11 mouse cellular contexts compared by ENCODE assay signal in the genomic region with DNA sequence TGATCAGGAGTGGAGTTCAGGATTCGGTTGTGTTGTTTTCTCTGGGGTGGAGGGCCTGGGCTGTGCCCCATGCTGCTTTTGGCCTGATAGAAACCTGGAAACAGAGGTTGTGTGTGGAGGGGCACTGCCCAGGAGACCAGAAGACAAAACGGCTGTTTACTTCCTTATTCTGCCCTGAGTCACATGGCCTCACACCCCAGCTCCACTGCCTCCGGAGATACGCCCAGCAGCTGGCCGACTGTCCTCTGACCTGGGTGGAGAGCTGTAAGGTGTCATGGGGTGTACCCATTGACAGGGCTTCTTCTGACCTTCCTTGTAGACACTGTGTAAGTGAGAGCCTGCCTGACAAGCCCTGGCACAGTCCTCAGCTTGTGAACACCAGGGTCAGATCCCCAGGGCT. TPM values are rescaled to one million over a fixed set of nuclear protein-coding genes. Genes with fewer than 3 reads are reported as not detected.
DNase-seq lines count a peak whose midpoint lies in the region; ATAC-seq and TF ChIP-seq lines count a peak whose summit lies in the region.
"Had no signal": no experiment of that assay in that cellular context is flagged by ENCODE, and none has a peak within 500 bp of the region (broad histone marks: within the 10 kb centered on the region; RNA-seq: fewer than 3 reads in every experiment).

No protein-coding gene starts in this region.

- WGBS in heart, embryonic 16.5 days = 68% methylated on average over 5 of the region's 5 CpGs
- 71% methylated on average over 5 of the region's 5 CpGs for WGBS in heart, embryonic 12.5 days
- 70% methylated on average over 5 of the region's 5 CpGs for WGBS in kidney, postnatal 0 days
- 82% methylated on average over 5 of the region's 5 CpGs for WGBS in forebrain, embryonic 15.5 days

- no peak for TF ChIP-seq POLR2A in ES-Bruce4 (IDR thresholded peaks at IDR 0.05; ENCODE audit: insufficient read depth, low read length)

- no peak overlapping the region for H3K4me3 ChIP-seq in heart, embryonic 16.5 days (ENCODE audit: low read length)
- H3K4me3 ChIP-seq in heart, embryonic 12.5 days = no peak overlapping the region
- no peak overlapping the region for H3K4me3 ChIP-seq in ES-Bruce4 (ENCODE audit: low read depth, low read length)
- no peak overlapping the region for H3K4me3 ChIP-seq in kidney, postnatal 0 days (replicated peaks; ENCODE audit: low read depth, low read length)
- no peak overlapping the region for H3K4me3 ChIP-seq in forebrain, embryonic 15.5 days
- H3K4me3 ChIP-seq: forebrain, embryonic 12.5 days; liver, embryonic 15.5 days had no signal

- no peak overlapping the region for H3K9ac ChIP-seq in heart, embryonic 16.5 days (ENCODE audit: low read length)
- H3K9ac ChIP-seq in heart, embryonic 12.5 days = no peak overlapping the region
- no peak overlapping the region for H3K9ac ChIP-seq in ES-Bruce4 (ENCODE audit: low read depth, poor library complexity, severe bottlenecking)
- H3K9ac ChIP-seq in kidney, postnatal 0 days (ENCODE audit: low read depth, low read length) = no peak overlapping the region
- no peak overlapping the region for H3K9ac ChIP-seq in forebrain, embryonic 15.5 days (replicated peaks)
- H3K9ac ChIP-seq: forebrain, embryonic 12.5 days; liver, embryonic 15.5 days had no signal

- no peaks in the 10 kb centered on the region for H3K27me3 ChIP-seq in heart, embryonic 16.5 days (ENCODE audit: control insufficient read depth, insufficient read depth, low read length)
- H3K27me3 ChIP-seq in heart, embryonic 12.5 days (replicated peaks) = no peaks in the 10 kb centered on the region
- no peaks in the 10 kb centered on the region for H3K27me3 ChIP-seq in ES-Bruce4 (ENCODE audit: control insufficient read depth, insufficient read depth, low read length, poor library complexity, severe bottlenecking)
- no peaks in the 10 kb centered on the region for H3K27me3 ChIP-seq in kidney, postnatal 0 days (ENCODE audit: insufficient read depth, low read length)
- no peaks in the 10 kb centered on the region for H3K27me3 ChIP-seq in forebrain, embryonic 15.5 days
- H3K27me3 ChIP-seq: forebrain, embryonic 12.5 days; liver, embryonic 15.5 days had no signal

- no peaks in the 10 kb centered on the region for H3K4me1 ChIP-seq in heart, embryonic 16.5 days (ENCODE audit: control insufficient read depth, insufficient read depth, low read length)
- peaks cover 4% of the 10 kb centered on the region for H3K4me1 ChIP-seq in heart, embryonic 12.5 days (replicated peaks)
- H3K4me1 ChIP-seq in ES-Bruce4 (ENCODE audit: control insufficient read depth, insufficient read depth, low read length) = no peaks in the 10 kb centered on the region
- no peaks in the 10 kb centered on the region for H3K4me1 ChIP-seq in kidney, postnatal 0 days (replicated peaks; ENCODE audit: insufficient read depth, low read length)
- no peaks in the 10 kb centered on the region for H3K4me1 ChIP-seq in forebrain, embryonic 15.5 days
- H3K4me1 ChIP-seq: forebrain, embryonic 12.5 days; liver, embryonic 15.5 days had no signal

- no peak for TF ChIP-seq CTCF in ES-Bruce4 (IDR thresholded peaks at IDR 0.05; ENCODE audit: low read depth, low read length)
- TF ChIP-seq CTCF in kidney, postnatal 0 days (IDR thresholded peaks at IDR 0.05; ENCODE audit: low read depth) = no peak

- no peak overlapping the region for H3K27ac ChIP-seq in heart, embryonic 16.5 days (ENCODE audit: low read length)
- H3K27ac ChIP-seq in heart, embryonic 12.5 days (ENCODE audit: poor library complexity, severe bottlenecking) = no peak overlapping the region
- H3K27ac ChIP-seq in ES-Bruce4 (ENCODE audit: insufficient read depth, low read length) = no peak overlapping the region
- no peak overlapping the region for H3K27ac ChIP-seq in kidney, postnatal 0 days
- H3K27ac ChIP-seq in forebrain, embryonic 15.5 days (replicated peaks) = no peak overlapping the region
- H3K27ac ChIP-seq: forebrain, embryonic 12.5 days; liver, embryonic 15.5 days had no signal

- no peak overlapping the region for H3K4me2 ChIP-seq in heart, embryonic 16.5 days (ENCODE audit: low read depth, low read length)
- H3K4me2 ChIP-seq in heart, embryonic 12.5 days = no peak overlapping the region
- H3K4me2 ChIP-seq in kidney, postnatal 0 days (ENCODE audit: low read length) = no peak overlapping the region
- H3K4me2 ChIP-seq in forebrain, embryonic 15.5 days (replicated peaks) = no peak overlapping the region
- H3K4me2 ChIP-seq: forebrain, embryonic 12.5 days; liver, embryonic 15.5 days had no signal

- DNase-seq in kidney, postnatal 0 days (ENCODE audit: low spot score) = no peak
- no peak for DNase-seq in left cerebral cortex, adult 18-20 months (ENCODE audit: low spot score in 2 of 2)
- no peak for DNase-seq in left cerebral cortex, adult 8-10 months (ENCODE audit: low spot score in 2 of 2)
- DNase-seq: right cerebral cortex, adult 18-20 months had no signal

- 0 out of 2 replicates have a peak, but pooled peaks have one; percentile 45 for ATAC-seq in heart, embryonic 16.5 days (replicated peaks; ENCODE audit: extremely low read depth, insufficient read depth, low FRiP score)
- ATAC-seq in heart, embryonic 12.5 days (ENCODE audit: insufficient number of reproducible peaks, low FRiP score) = no peak
- ATAC-seq in kidney, postnatal 0 days (replicated peaks; ENCODE audit: low FRiP score, low read depth) = peak; percentile 41
- peak; percentile 88 for ATAC-seq in monocyte, adult 5-6 weeks (replicated peaks; ENCODE audit: insufficient number of reproducible peaks, low FRiP score, low TSS enrichment, poor library complexity, severe bottlenecking)
- no peak for ATAC-seq in forebrain, embryonic 15.5 days (replicated peaks)

- H3K9me3 ChIP-seq in heart, embryonic 16.5 days (replicated peaks; ENCODE audit: control insufficient read depth, low read length) = no peaks in the 10 kb centered on the region
- H3K9me3 ChIP-seq in heart, embryonic 12.5 days (replicated peaks) = no peaks in the 10 kb centered on the region
- no peaks in the 10 kb centered on the region for H3K9me3 ChIP-seq in ES-Bruce4 (replicated peaks; ENCODE audit: control insufficient read depth, insufficient read depth, low read length, poor library complexity, severe bottlenecking)
- H3K9me3 ChIP-seq in kidney, postnatal 0 days (replicated peaks; ENCODE audit: low read length) = no peaks in the 10 kb centered on the region
- H3K9me3 ChIP-seq in forebrain, embryonic 15.5 days = no peaks in the 10 kb centered on the region
- H3K9me3 ChIP-seq: forebrain, embryonic 12.5 days; liver, embryonic 15.5 days had no signal

- TF ChIP-seq EP300 in ES-Bruce4 (IDR thresholded peaks at IDR 0.05; ENCODE audit: insufficient read depth, low read depth, low read length) = 0 out of 2 replicates have a peak, but pooled peaks have one; percentile 36

- H3K36me3 ChIP-seq in heart, embryonic 16.5 days (ENCODE audit: control insufficient read depth, insufficient read depth) = peaks cover 13% of the 10 kb centered on the region
- H3K36me3 ChIP-seq in heart, embryonic 12.5 days = peaks cover 18% of the 10 kb centered on the region
- no peaks in the 10 kb centered on the region for H3K36me3 ChIP-seq in ES-Bruce4 (ENCODE audit: control insufficient read depth, insufficient read depth, low read length, poor library complexity, severe bottlenecking)
- H3K36me3 ChIP-seq in kidney, postnatal 0 days (ENCODE audit: insufficient read depth, low read length) = no peaks in the 10 kb centered on the region; the same call in 1 of the 2 replicates
- peaks cover 15% of the 10 kb centered on the region for H3K36me3 ChIP-seq in forebrain, embryonic 15.5 days

RNA-seq across cellular contexts. Expression of gene Plekhb2, which starts 8.9 kb away (rescaled TPM):
- polyA plus RNA-seq in heart, embryonic 16.5 days (2015; fragmentation: Nextera tagmentation; extraction: Ambion mirVana) = 76.2 and 87.3 TPM in 2 replicates
- 64.2 and 67.3 TPM in 2 replicates for polyA plus RNA-seq in heart, embryonic 12.5 days (2016; fragmentation: Nextera tagmentation; extraction: Ambion mirVana)
- polyA plus RNA-seq in ES-Bruce4 (2011; ENCODE audit: insufficient read depth, insufficient read length, low read depth, missing spikeins) = 23.0 and 33.3 TPM in 2 replicates
- 61.2 and 74.8 TPM in 2 replicates for polyA plus RNA-seq in kidney, postnatal 0 days (2015; fragmentation: Nextera tagmentation; extraction: Ambion mirVana)
- total RNA-seq in monocyte, adult 5-6 weeks (2017) = 32.1 to 49.0 TPM (median 41.0 TPM) in 3 replicates
- total RNA-seq in left cerebral cortex, adult 18-20 months (2021) = 100 to 1,000 TPM; 269 to 306 TPM
- 100 to 1,000 TPM; 238 to 279 (median 267) TPM for total RNA-seq in left cerebral cortex, adult 8-10 months (2022)
- polyA plus RNA-seq in forebrain, embryonic 15.5 days (2015; fragmentation: Nextera tagmentation; extraction: Ambion mirVana) = 64.2 and 71.8 TPM in 2 replicates

RNA-seq across cellular contexts. Expression of gene Fam168b, which starts 15.8 kb away (rescaled TPM):
- 43.4 and 43.5 TPM in 2 replicates for polyA plus RNA-seq in heart, embryonic 16.5 days (2015; fragmentation: Nextera tagmentation; extraction: Ambion mirVana)
- polyA plus RNA-seq in heart, embryonic 12.5 days (2016; fragmentation: Nextera tagmentation; extraction: Ambion mirVana) = 65.7 and 69.2 TPM in 2 replicates
- 65.3 and 71.4 TPM in 2 replicates for polyA plus RNA-seq in ES-Bruce4 (2011; ENCODE audit: insufficient read depth, insufficient read length, low read depth, missing spikeins)
- 47.2 and 49.1 TPM in 2 replicates for polyA plus RNA-seq in kidney, postnatal 0 days (2015; fragmentation: Nextera tagmentation; extraction: Ambion mirVana)
- 101 to 121 TPM (median 108 TPM) in 3 replicates for total RNA-seq in monocyte, adult 5-6 weeks (2017)
- total RNA-seq in left cerebral cortex, adult 18-20 months (2021) = 100 to 1,000 TPM; 244 to 245 TPM
- 100 to 1,000 TPM; 214 to 227 (median 221) TPM for total RNA-seq in left cerebral cortex, adult 8-10 months (2022)
- polyA plus RNA-seq in forebrain, embryonic 15.5 days (2015; fragmentation: Nextera tagmentation; extraction: Ambion mirVana) = 169 and 171 TPM in 2 replicates

Comparison
In these comparisons a context has a peak if more than half of its experiments do, and no peak if none do; other contexts are left out.
1. ATAC-seq: peak in heart, embryonic 16.5 days (single experiment), kidney, postnatal 0 days (single experiment) and monocyte, adult 5-6 weeks (single experiment); none in heart, embryonic 12.5 days (single experiment) and forebrain, embryonic 15.5 days (single experiment).